Mouse (Mus musculus) stomach, embryonic 15.5 days (tissue): ENCODE measurements at regions not wholly inside any gene's neighbourhood (a gene's known extent, or its start where the extent isn't known, plus 50 kb on each side); places are given as distances from the start of the nearest gene placed in this dataset.
"Not testable (repeated sequence)": the region's sequence is repeated elsewhere in the genome, so short reads cannot be mapped to it uniquely, and the experiment has no call there.

Experiments used
- ATAC-seq: fragments of 200-750 bp; cut with Nextera tagmentation; 2 replicates; pipeline ENCODE4 v1.8.0; 2017; ENCODE audit warnings: low read depth, moderate number of reproducible peaks, moderate TSS enrichment; ENCODE audit not compliant: insufficient read depth, low FRiP score
- H3K27ac ChIP-seq: fragments of 300-500 bp; sonication (generic); 2 replicates; pipeline ENCODE4 v1.5.1; 2015; ENCODE audit warnings: mild to moderate bottlenecking, inconsistent platforms
- H3K27me3 ChIP-seq: fragments of 300-500 bp; sonication (generic); replicated peaks from 2 replicates; pipeline ENCODE4 v1.6.1; 2015; ENCODE audit warnings: inconsistent platforms
- H3K36me3 ChIP-seq: fragments of 300-500 bp; sonication (generic); 2 replicates; pipeline ENCODE4 v1.6.1; 2015; ENCODE audit warnings: inconsistent platforms
- H3K4me1 ChIP-seq: fragments of 300-500 bp; sonication (generic); 2 replicates; pipeline ENCODE4 v1.6.1; 2015; ENCODE audit warnings: inconsistent platforms
- H3K4me2 ChIP-seq: fragments of 300-500 bp; sonication (generic); 2 replicates; pipeline ENCODE4 v1.6.1; 2015; ENCODE audit warnings: mild to moderate bottlenecking, inconsistent platforms
- H3K4me3 ChIP-seq: fragments of 300-500 bp; sonication (generic); replicated peaks from 2 replicates; pipeline ENCODE4 v1.5.1; 2015; ENCODE audit warnings: inconsistent platforms
- H3K9ac ChIP-seq: fragments of 300-500 bp; sonication (generic); 2 replicates; pipeline ENCODE4 v1.6.1; 2015; ENCODE audit warnings: inconsistent platforms
- H3K9me3 ChIP-seq: fragments of 300-500 bp; sonication (generic); 2 replicates; pipeline ENCODE4 v1.6.1; 2016; ENCODE audit warnings: inconsistent platforms
- WGBS: fragments of 180-500 bp; shearing (Covaris S2); methylation state at CpG from one replicate; pipeline ENCODE4 v1.1.7; 2015; 5-methylcytosine and 5-hydroxymethylcytosine counted together

- no peak overlapping the region for H3K27ac ChIP-seq
- H3K9ac ChIP-seq = no peak overlapping the region
- no peak overlapping the region for H3K4me2 ChIP-seq
- no peak for ATAC-seq
- H3K4me3 ChIP-seq = no peak overlapping the region
- no peaks in the 10 kb centered on the region for H3K27me3 ChIP-seq
- H3K4me1 ChIP-seq = no peaks in the 10 kb centered on the region
- no peaks in the 10 kb centered on the region for H3K9me3 ChIP-seq
- H3K36me3 ChIP-seq = no peaks in the 10 kb centered on the region
- 63% methylated on average over 4 of the region's 4 CpGs for WGBS
Observed at GRCm38 (mm10) chr13:58663316-58663715, 52.6 kb upstream of the Slc28a3 start.

GRCm38 (mm10) chr13:58668664-58669063 lies 58.0 kb upstream of the Slc28a3 start:
- Histone ChIP-seq H3K4me1 (0 out of 2 replicates have a peak, but pooled peaks cover 6% of the 10 kb centered on the region), H3K36me3 (no peaks in the 10 kb centered on the region), H3K9ac (no peak overlapping the region), H3K9me3 (no peaks in the 10 kb centered on the region), H3K4me2 (peak overlapping the region; percentile 35), H3K27me3 (no peaks in the 10 kb centered on the region), H3K4me3 (no peak overlapping the region), H3K27ac (no peak overlapping the region)
- 54% methylated on average over 21 of the region's 21 CpGs for WGBS
- no peak for ATAC-seq

- H3K4me3 ChIP-seq = no peak overlapping the region
- 42% methylated on average over 9 of the region's 9 CpGs for WGBS
- 0 out of 2 replicates have a peak, but pooled peaks cover 6% of the 10 kb centered on the region for H3K4me1 ChIP-seq
- no peak overlapping the region for H3K27ac ChIP-seq
- H3K9ac ChIP-seq = no peak overlapping the region
- no peak for ATAC-seq
- H3K9me3 ChIP-seq = no peaks in the 10 kb centered on the region
- H3K4me2 ChIP-seq = no peak overlapping the region
- H3K36me3 ChIP-seq = no peaks in the 10 kb centered on the region
- no peaks in the 10 kb centered on the region for H3K27me3 ChIP-seq
Observed at GRCm38 (mm10) chr13:58670206-58670605, 59.5 kb upstream of the Slc28a3 start.

- not testable (repeated sequence) for H3K9me3 ChIP-seq, H3K36me3 ChIP-seq, H3K27me3 ChIP-seq, H3K9ac ChIP-seq, H3K4me3 ChIP-seq, H3K27ac ChIP-seq, H3K4me1 ChIP-seq, ATAC-seq, H3K4me2 ChIP-seq
- WGBS = 81% methylated on average over 1 of the region's 1 CpGs
Observed at GRCm38 (mm10) chr13:58675611-58676010, 64.9 kb upstream of the Slc28a3 start.

GRCm38 (mm10) chr13:58677521-58677920 lies 66.8 kb upstream of the Slc28a3 start:
- no peak for ATAC-seq
- 78% methylated on average over 7 of the region's 7 CpGs for WGBS

GRCm38 (mm10) chr13:58679663-58680062 lies 69.0 kb upstream of the Slc28a3 start:
- ATAC-seq = no peak
- no peaks in the 10 kb centered on the region for H3K36me3 ChIP-seq
- H3K4me3 ChIP-seq = no peak overlapping the region
- no peak overlapping the region for H3K4me2 ChIP-seq
- no peaks in the 10 kb centered on the region for H3K4me1 ChIP-seq
- 80% methylated on average over 6 of the region's 6 CpGs for WGBS
- no peaks in the 10 kb centered on the region for H3K27me3 ChIP-seq
- no peak overlapping the region for H3K9ac ChIP-seq
- H3K27ac ChIP-seq = no peak overlapping the region
- no peaks in the 10 kb centered on the region for H3K9me3 ChIP-seq

More at GRCm38 (mm10) chr13:58677521-58677920, 66.8 kb upstream of the Slc28a3 start:
- H3K9me3 ChIP-seq = no peaks in the 10 kb centered on the region
- no peaks in the 10 kb centered on the region for H3K27me3 ChIP-seq
- H3K36me3 ChIP-seq = no peaks in the 10 kb centered on the region
- H3K9ac ChIP-seq = no peak overlapping the region
- H3K4me1 ChIP-seq = no peaks in the 10 kb centered on the region
- no peak overlapping the region for H3K4me3 ChIP-seq
- H3K27ac ChIP-seq = no peak overlapping the region
- no peak overlapping the region for H3K4me2 ChIP-seq

GRCm38 (mm10) chr13:58686822-58687221 lies 76.1 kb upstream of the Slc28a3 start:
- Histone ChIP-seq H3K36me3 (no peaks in the 10 kb centered on the region), H3K27me3 (no peaks in the 10 kb centered on the region), H3K4me1 (no peaks in the 10 kb centered on the region), H3K9ac (no peak overlapping the region), H3K4me3 (no peak overlapping the region), H3K27ac (no peak overlapping the region), H3K9me3 (no peaks in the 10 kb centered on the region), H3K4me2 (no peak overlapping the region)
- WGBS = 55% methylated on average over 5 of the region's 5 CpGs
- ATAC-seq = no peak

GRCm38 (mm10) chr13:58687609-58688008 lies 76.9 kb upstream of the Slc28a3 start:
- no peak overlapping the region for H3K4me2 ChIP-seq
- no peak overlapping the region for H3K9ac ChIP-seq
- 53% methylated on average over 2 of the region's 2 CpGs for WGBS
- no peak overlapping the region for H3K27ac ChIP-seq
- H3K36me3 ChIP-seq = no peaks in the 10 kb centered on the region
- H3K27me3 ChIP-seq = no peaks in the 10 kb centered on the region
- ATAC-seq = no peak
- no peaks in the 10 kb centered on the region for H3K9me3 ChIP-seq
- no peaks in the 10 kb centered on the region for H3K4me1 ChIP-seq
- no peak overlapping the region for H3K4me3 ChIP-seq

- no peaks in the 10 kb centered on the region for H3K36me3 ChIP-seq
- H3K4me2 ChIP-seq = no peak overlapping the region
- no peaks in the 10 kb centered on the region for H3K4me1 ChIP-seq
- WGBS = 35% methylated on average over 2 of the region's 2 CpGs
- no peak overlapping the region for H3K27ac ChIP-seq
- no peak overlapping the region for H3K4me3 ChIP-seq
- no peaks in the 10 kb centered on the region for H3K9me3 ChIP-seq
- H3K9ac ChIP-seq = no peak overlapping the region
- ATAC-seq = no peak
- no peaks in the 10 kb centered on the region for H3K27me3 ChIP-seq
Observed at GRCm38 (mm10) chr13:58688249-58688648, 77.6 kb upstream of the Slc28a3 start.

GRCm38 (mm10) chr13:58694703-58695102 lies 84.0 kb upstream of the Slc28a3 start:
- no peaks in the 10 kb centered on the region for H3K4me1 ChIP-seq
- H3K27me3 ChIP-seq = no peaks in the 10 kb centered on the region
- H3K27ac ChIP-seq = no peak overlapping the region
- H3K4me2 ChIP-seq = no peak overlapping the region
- H3K36me3 ChIP-seq = no peaks in the 10 kb centered on the region
- H3K9me3 ChIP-seq = no peaks in the 10 kb centered on the region
- WGBS = 34% methylated on average over 6 of the region's 6 CpGs
- no peak overlapping the region for H3K4me3 ChIP-seq
- H3K9ac ChIP-seq = no peak overlapping the region
- no peak for ATAC-seq

- no peaks in the 10 kb centered on the region for H3K27me3 ChIP-seq
- no peaks in the 10 kb centered on the region for H3K4me1 ChIP-seq
- H3K36me3 ChIP-seq = no peaks in the 10 kb centered on the region
- no peaks in the 10 kb centered on the region for H3K9me3 ChIP-seq
- H3K4me3 ChIP-seq = no peak overlapping the region
- H3K4me2 ChIP-seq = no peak overlapping the region
- WGBS = 90% methylated on average over 4 of the region's 4 CpGs
- H3K27ac ChIP-seq = no peak overlapping the region
- H3K9ac ChIP-seq = no peak overlapping the region
- ATAC-seq = no peak
Observed at GRCm38 (mm10) chr13:58695964-58696363, 85.3 kb upstream of the Slc28a3 start.

- 85% methylated on average over 8 of the region's 8 CpGs for WGBS
- H3K4me1 ChIP-seq = no peaks in the 10 kb centered on the region
- no peaks in the 10 kb centered on the region for H3K36me3 ChIP-seq
- ATAC-seq = no peak
- no peaks in the 10 kb centered on the region for H3K9me3 ChIP-seq
- H3K4me3 ChIP-seq = no peak overlapping the region
- H3K4me2 ChIP-seq = no peak overlapping the region
- H3K27ac ChIP-seq = no peak overlapping the region
- H3K9ac ChIP-seq = no peak overlapping the region
- no peaks in the 10 kb centered on the region for H3K27me3 ChIP-seq
Observed at GRCm38 (mm10) chr13:58700021-58700420, 89.3 kb upstream of the Slc28a3 start.

- 71% methylated on average over 4 of the region's 4 CpGs for WGBS
- Histone ChIP-seq H3K27me3 (no peaks in the 10 kb centered on the region), H3K27ac (no peak overlapping the region), H3K9me3 (no peaks in the 10 kb centered on the region), H3K36me3 (no peaks in the 10 kb centered on the region), H3K9ac (no peak overlapping the region), H3K4me2 (no peak overlapping the region), H3K4me3 (no peak overlapping the region), H3K4me1 (no peaks in the 10 kb centered on the region)
- no peak for ATAC-seq
Observed at GRCm38 (mm10) chr13:58704141-58704540, 93.5 kb upstream of the Slc28a3 start.
